Mouse (Mus musculus) small intestine, adult 2 months (tissue): ENCODE measurements at regions not wholly inside any gene's neighbourhood (a gene's known extent, or its start where the extent isn't known, plus 50 kb on each side); places are given as distances from the start of the nearest gene placed in this dataset.

Source experiments
- CTCF ChIP-seq: fragments of 200-500 bp; IDR thresholded peaks from 2 replicates; pipeline ENCODE4 v1.5.1; 2012; ENCODE audit warnings: low read depth, mild to moderate bottlenecking, control low read depth, inconsistent platforms, low read length, moderate library complexity, mixed read lengths; ENCODE audit not compliant: insufficient replicate concordance, insufficient read length; ENCODE audit errors: extremely low read depth
- POLR2A ChIP-seq: fragments of 200-500 bp; IDR thresholded peaks from 2 replicates; pipeline ENCODE4 v1.6.1; 2012; ENCODE audit warnings: low read depth, mild to moderate bottlenecking, control low read depth, inconsistent platforms, low read length, moderate library complexity

GRCm38 (mm10) chr5:51711860-51712560 lies 144.5 kb upstream of the Ppargc1a start:
- TF ChIP-seq CTCF (no peak), POLR2A (no peak)
